Mouse (Mus musculus) granulocyte monocyte progenitor cell, adult 5-6 weeks (primary cell): Measurements from ENCODE around the gene Zdhhc19. TPM values are rescaled to one million over a fixed set of nuclear protein-coding genes. Genes with fewer than 3 reads are reported as not detected.

Experiments used
- ATAC-seq: replicated peaks from 2 replicates; pipeline ENCODE4 v1.8.0; 2016; ENCODE audit warnings: mild to moderate bottlenecking, moderate TSS enrichment, inconsistent platforms; ENCODE audit not compliant: poor library complexity, severe bottlenecking
- total RNA-seq, 2 experiments: library from RNA; stranded (forward) in 1 of 2; stranded (reverse) in 1 of 2; fragments of 200-712, 200-1000 nt in 1 of 2; fragments of >200 nt in 1 of 2; fragmentation: Nextera tagmentation in 1 of 2; gene quantifications; 2 replicates each; pipeline ENCODE4 v1.2.3; 2014 to 2017

The Zdhhc19 gene
- total RNA-seq, 2 experiments from 2014 or later = not detected

GRCm38 (mm10) chr16:32541338-32542179, 45.5 kb downstream of the Zdhhc19 start:
- peak; percentile 97 for ATAC-seq

DNA sequence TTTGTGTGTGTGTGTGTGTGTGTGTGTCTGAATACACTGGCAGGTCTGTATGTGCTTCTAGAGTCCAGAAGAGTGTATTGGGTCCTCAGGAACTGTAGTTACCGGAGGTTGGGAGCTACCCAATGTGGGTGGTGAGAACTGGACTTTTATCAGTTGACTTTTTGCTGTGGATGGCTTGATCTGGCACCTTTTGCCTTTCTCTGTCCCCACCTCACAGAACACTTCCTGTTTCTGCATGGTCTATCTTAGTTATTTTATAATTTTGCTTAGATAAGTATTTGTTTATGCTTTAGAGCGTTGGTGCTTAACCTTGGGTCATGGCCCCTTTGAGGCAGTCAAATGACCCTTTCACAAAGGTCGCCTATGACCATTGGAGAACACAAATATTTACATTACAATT, 47.4 kb downstream of the Zdhhc19 start:
- ATAC-seq = no peak

DNA sequence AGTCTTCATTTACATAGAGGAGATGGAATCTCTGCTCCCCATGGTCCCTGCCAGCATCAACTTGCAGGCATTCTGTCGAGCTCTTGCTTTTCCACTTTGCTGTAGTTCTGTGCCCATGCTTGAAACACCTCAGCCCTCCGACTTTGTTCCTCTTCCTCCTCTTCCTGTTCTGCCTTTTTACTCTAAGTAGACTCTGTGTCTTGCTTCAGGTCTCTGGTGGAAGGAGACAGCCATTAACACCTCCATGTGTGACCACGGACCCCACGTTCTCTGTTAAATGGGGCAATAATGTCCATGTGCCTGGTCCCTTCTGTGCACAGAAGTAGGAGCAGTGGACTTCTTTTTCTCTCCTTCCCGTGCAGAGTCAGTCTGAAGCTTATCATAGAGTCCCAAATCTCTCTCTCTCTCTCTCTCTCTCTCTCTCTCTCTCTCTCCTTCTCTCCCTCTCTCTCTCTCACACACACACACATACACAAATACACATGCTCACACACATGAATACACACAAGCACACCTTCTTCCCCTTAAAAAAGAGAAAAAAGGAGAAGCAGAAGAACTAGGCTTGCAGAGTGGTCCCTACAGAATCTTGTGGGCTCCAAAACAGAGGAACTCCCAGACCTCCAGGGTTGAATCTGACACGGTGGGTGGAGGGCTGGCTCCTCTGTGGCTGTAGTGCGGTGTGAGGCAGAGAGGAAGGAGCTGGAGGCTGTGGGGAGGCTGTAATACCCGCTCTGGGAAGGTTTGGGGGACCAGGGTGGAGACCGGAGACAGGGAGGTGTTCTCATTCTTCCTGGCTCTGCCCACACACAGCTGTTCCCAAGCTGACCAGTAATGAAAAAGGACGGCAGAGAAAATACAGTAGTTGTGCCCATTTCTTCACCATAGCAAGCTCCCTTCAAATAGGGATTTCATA, 51.3 kb downstream of the Zdhhc19 start:
- peak; percentile 94 for ATAC-seq

DNA sequence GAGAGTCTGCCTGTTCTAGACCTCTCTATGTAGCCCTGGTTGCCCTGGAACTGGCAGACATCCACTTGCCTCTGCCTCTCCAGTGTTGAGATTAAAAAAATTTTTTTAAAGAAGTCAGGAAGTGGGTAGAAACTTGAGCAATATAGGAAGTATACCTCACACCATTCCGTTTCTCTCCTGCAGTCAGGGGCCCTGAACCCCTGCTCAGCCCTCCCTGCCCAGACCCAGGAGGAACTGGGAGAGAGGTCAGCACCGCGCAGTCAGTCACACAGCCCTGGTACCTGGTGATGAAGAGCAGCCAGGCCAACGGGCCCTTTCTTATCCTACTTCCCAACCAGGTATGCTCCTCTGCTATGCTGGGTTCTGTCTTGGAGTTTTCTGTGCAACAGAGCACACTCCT, 54.0 kb downstream of the Zdhhc19 start:
- ATAC-seq = peak; percentile 71

DNA sequence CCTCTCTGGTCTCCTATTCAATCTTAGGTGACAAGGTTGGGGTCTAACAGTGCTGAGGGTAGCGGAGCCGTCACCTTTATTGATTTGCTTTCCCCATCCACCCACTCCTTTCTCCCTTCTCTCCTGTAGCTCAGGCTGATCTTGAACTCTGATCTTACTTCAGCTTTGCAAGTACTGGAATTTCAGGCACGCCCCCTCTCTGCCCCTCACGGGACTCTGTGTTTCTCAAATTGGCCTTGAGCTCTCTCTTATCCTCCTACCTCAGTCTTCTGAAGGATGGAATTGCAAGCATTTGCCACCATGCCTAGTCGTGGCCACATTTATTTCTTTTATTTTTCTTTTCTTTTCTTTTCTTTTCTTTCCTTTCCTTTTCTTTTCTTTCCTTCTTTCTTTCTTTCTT, 54.4 kb downstream of the Zdhhc19 start:
- ATAC-seq = no peak

DNA sequence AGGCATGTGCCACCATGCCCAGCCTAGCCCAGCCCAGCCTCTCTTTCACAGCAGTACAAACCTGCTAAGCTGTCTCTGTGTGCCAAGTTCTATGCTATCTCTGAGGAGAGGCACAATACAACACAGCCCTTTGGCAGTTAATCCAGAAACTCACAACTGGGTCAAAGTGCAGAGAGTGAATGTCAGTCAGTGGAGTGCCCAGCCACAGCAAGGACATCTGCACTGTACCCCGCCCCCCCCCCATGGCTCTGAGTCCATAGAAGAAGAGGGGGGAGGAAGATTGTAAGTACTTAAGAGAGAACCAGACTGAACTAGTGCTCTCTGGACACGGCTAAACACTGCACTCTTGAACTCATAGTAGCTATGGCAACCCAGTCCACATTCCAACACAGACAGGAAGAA, 55.3 kb downstream of the Zdhhc19 start:
- no peak for ATAC-seq

- peak; percentile 53 for ATAC-seq
These were observed 59.5 kb downstream of the Zdhhc19 start for GRCm38 (mm10) chr16:32555588-32555987.

DNA sequence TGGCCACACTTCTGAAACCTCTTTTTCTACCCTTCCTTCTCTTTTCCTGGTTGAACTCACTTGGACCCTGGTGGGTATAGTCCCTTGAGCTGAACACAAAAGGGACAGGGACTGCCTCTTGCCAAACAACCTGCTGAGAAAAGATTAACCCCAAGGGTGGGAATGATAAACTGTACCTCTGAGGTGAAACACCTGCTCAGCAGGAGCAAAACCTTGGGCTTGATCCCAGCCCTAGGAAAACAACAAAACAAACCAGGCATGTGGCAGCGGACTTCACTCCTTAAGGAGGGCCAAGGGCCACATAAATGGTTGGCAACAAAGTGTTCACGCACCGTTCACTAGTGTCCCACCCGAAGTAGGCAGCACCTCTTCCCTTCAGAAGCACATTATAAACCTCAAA, 63.4 kb downstream of the Zdhhc19 start:
- ATAC-seq = no peak

- peak; percentile 63 for ATAC-seq
These were observed 67.2 kb downstream of the Zdhhc19 start for GRCm38 (mm10) chr16:32563056-32563793.

GRCm38 (mm10) chr16:32567282-32567681, 71.2 kb downstream of the Zdhhc19 start:
- no peak for ATAC-seq

DNA sequence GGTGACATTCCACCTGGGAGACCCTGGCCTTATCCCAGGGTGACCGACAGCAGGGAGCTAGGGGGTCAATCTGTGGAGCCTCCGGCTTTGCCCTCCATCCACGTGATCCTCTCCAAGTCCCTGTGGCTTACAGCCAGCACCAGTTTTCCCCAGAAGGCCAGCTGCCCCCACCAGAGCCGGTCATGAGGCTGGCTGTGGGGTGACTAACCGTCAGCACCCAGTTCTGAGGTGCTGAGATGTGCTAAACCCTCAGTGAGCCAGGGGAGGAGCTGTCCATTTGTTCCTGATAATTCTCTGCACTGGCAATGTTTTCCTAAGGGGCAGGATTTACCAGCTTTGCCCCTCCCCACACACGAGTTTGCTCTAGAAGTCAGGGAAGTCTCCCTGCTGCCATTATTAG, 72.3 kb downstream of the Zdhhc19 start:
- ATAC-seq = no peak

- no peak for ATAC-seq
These were observed 74.0 kb downstream of the Zdhhc19 start for GRCm38 (mm10) chr16:32570042-32570441.

DNA sequence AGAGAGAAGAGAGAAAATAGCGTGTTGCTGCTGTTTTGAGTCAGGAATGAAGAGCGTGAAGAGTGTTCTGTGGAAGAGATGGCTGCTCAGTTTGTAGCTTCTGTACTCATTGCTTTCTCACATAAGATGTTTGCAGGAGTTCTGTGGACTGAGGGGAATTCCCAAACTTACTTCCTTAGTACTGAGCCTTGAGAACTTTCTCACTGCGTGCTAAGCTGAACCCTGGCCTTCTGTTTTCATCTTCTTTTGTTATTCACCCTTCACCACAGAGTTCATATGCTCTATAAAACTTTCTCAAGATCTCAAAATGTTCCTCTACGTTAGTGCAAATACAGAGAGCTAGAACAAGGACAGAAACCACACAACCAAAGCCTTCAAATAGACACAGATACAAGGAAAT, 76.5 kb downstream of the Zdhhc19 start:
- ATAC-seq = no peak

- no peak for ATAC-seq
These were observed 90.4 kb downstream of the Zdhhc19 start for GRCm38 (mm10) chr16:32586482-32586881.

DNA sequence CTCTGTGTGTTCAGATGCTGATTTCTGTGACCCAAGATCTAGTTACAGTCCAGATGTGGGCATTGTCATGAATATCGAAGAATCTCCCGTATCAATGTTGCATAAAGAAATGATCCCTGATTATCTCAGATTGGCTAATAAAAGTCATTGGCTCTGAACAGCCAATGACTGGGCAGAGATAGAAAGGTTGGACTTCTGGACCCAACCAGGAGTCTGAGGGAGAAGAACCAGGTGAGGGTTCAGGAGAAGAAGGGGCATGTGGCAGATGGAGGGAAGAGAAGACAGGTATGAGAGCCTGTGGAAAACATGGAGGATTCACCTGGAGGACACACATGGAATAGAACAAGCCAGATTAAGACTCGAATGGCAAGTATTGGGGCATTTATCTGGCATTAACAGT, 92.5 kb downstream of the Zdhhc19 start:
- no peak for ATAC-seq

- ATAC-seq = no peak
These were observed 95.5 kb downstream of the Zdhhc19 start for GRCm38 (mm10) chr16:32591521-32591920.

- no peak for ATAC-seq
These were observed 97.3 kb downstream of the Zdhhc19 start for GRCm38 (mm10) chr16:32593283-32593805.

GRCm38 (mm10) chr16:32593916-32594315, 97.9 kb downstream of the Zdhhc19 start:
- ATAC-seq = no peak

- peak; percentile 41 for ATAC-seq
These were observed 98.6 kb downstream of the Zdhhc19 start for GRCm38 (mm10) chr16:32594701-32595100.

DNA sequence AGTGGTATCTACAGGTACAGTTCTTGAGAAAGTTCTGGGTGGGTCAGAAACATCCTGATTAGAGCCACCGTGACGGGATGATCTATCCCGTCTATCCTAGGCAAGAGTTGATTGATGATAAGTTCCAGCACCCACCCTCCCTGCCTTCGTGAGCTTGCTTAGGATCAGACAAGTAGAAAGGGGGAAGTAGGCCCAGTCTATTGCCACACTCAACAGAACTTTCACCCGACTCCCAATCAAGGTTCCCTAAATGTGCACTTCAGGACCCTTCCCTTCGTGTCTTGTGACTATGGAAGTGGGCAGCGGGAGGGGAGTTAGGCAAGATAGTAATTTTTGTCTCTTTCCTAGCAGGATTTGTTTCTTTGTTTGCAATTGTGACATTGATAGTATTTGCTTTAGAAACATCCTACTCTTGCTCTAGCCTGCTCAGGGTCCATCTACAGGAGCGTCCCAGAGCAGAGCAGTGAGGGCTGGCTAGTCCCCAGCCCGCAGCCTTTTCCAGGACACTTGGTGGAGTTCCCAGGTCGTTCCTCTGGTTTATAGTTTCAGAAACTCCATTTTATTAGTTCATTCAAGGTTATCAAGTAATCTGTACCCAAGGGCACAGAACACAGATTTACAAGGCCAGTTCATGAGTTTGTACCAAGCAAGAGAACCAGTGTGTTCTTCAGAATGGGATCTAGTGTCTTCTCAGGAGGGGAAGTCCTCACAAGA, 99.2 kb downstream of the Zdhhc19 start:
- ATAC-seq = peak; percentile 95
